Mouse (Mus musculus): ENCODE data around the gene Tmod3. TPM values are rescaled to one million over a fixed set of nuclear protein-coding genes. Genes with fewer than 3 reads are reported as not detected.

Tmod3 gene
- total and polyA plus RNA-seq, 3 experiments = 11.3 to 136 (median 123) TPM

DNA sequence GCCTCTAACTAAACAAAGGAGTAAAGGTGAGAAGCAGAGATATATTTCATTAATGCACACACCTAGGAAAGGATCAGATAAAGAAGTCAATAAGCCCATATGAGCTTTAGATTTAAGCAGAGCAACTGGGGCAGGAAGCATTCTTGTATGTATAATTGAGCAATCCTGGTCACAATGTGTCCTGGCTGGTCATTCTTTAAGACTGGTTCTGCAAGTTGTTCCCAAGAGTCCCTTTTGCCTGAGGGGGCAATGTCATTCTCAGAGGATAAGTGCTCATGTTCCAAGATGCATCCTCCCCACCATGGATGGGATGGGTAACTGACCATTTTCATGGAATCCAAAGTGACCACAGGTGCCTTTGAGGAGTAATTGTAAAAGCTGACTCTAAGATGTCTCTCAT, 896 bp upstream of the Tmod3 start:
- DNase-seq (ENCODE audit: low spot score) (no peak), ATAC-seq (ENCODE audit: extremely low read depth, insufficient number of reproducible peaks, low FRiP score, poor library complexity, severe bottlenecking) (no peak)
- Histone ChIP-seq H3K27me3 (ENCODE audit: insufficient read depth, low read length) (peaks cover 4% of the 10 kb centered on the region; the same call in 1 of the 2 replicates), H3K36me3 (replicated peaks) (peaks cover 3% of the 10 kb centered on the region), H3K4me1 (ENCODE audit: insufficient read depth, low read depth, low read length) (peaks cover 52% of the 10 kb centered on the region), H3K4me3 (ENCODE audit: low read depth, low read length) (no peak overlapping the region), H3K9me3 (replicated peaks) (no peaks in the 10 kb centered on the region)
- TF ChIP-seq TAL1 (conservative IDR thresholded peaks at IDR 0.05; ENCODE audit: low read depth, low read length) = no peak
- TF ChIP-seq CTCF (IDR thresholded peaks at IDR 0.05; ENCODE audit: low read depth, low read length) = no peak
- no peak for TF ChIP-seq POLR2AphosphoS5 (IDR thresholded peaks at IDR 0.05; ENCODE audit: insufficient replicate concordance, low read depth, low read length)
- no peak for TF ChIP-seq GATA2 (IDR thresholded peaks at IDR 0.05; ENCODE audit: borderline replicate concordance, low read depth, low read length)
- TF ChIP-seq GATA1 (IDR thresholded peaks at IDR 0.05; ENCODE audit: borderline replicate concordance, low read length) = no peak

DNA sequence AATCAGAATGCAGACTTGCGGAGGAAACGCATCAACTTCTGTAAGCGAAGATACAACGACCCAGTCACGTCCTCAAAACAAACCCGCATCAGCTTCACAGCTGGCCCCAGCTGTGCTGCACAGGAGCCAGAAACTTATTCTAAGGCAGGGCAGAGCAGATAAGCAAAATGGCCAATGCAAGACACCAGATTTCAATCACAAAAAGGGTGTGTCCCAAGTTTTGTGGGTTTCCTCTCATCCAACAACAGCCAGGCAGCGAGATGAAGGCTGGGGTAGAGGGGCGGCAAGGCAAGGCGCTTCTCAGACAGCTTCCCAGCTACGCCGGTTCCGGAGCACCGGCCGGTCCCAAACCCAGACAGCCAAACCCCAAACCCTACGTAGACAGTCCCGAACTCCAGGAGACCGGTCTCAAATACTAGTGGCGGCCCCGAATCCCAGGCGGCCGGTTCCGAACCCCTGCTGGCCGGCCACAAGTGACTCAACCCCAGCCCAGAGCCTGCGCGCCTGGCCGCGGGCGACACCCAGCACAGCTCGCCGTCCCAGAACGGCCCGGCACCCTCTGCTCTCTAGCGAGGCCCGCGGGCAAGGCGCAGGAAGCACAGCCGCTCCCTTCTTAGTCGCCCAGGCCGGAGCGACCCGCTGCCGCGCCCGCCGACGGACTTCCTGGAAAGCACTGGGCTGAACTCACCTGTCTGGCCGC, 495 bp downstream of the Tmod3 start:
- TF ChIP-seq TAL1 (conservative IDR thresholded peaks at IDR 0.05; ENCODE audit: low read depth, low read length) (peak; percentile 76), POLR2AphosphoS5 (IDR thresholded peaks at IDR 0.05; ENCODE audit: insufficient replicate concordance, low read depth, low read length) (no peak)
- Histone ChIP-seq H3K9me3 (replicated peaks) (no peaks in the 10 kb centered on the region), H3K36me3 (replicated peaks) (peaks cover 8% of the 10 kb centered on the region), H3K4me3 (ENCODE audit: low read depth, low read length) (peak overlapping the region; percentile 92), H3K27me3 (ENCODE audit: insufficient read depth, low read length) (peaks cover 4% of the 10 kb centered on the region; the same call in 1 of the 2 replicates), H3K4me1 (ENCODE audit: insufficient read depth, low read depth, low read length) (peaks cover 54% of the 10 kb centered on the region)
- peak; percentile 78 for ATAC-seq (ENCODE audit: extremely low read depth, insufficient number of reproducible peaks, low FRiP score, poor library complexity, severe bottlenecking)
- peak; percentile 78 for DNase-seq (ENCODE audit: low spot score)

- no peak for ATAC-seq (ENCODE audit: extremely low read depth, insufficient number of reproducible peaks, low FRiP score, poor library complexity, severe bottlenecking)
These were observed 1.1 kb downstream of the Tmod3 start for GRCm38 (mm10) chr9:75558360-75558759.

GRCm38 (mm10) chr9:75553719-75554118, 5.7 kb downstream of the Tmod3 start:
- Histone ChIP-seq H3K36me3 (replicated peaks) (peaks cover 23% of the 10 kb centered on the region), H3K4me1 (ENCODE audit: insufficient read depth, low read depth, low read length) (peaks cover 51% of the 10 kb centered on the region), H3K9me3 (replicated peaks) (no peaks in the 10 kb centered on the region), H3K4me3 (ENCODE audit: low read depth, low read length) (no peak overlapping the region), H3K27me3 (ENCODE audit: insufficient read depth, low read length) (no peaks in the 10 kb centered on the region)
- no peak for TF ChIP-seq CTCF (IDR thresholded peaks at IDR 0.05; ENCODE audit: low read depth, low read length)
- TF ChIP-seq POLR2AphosphoS5 (IDR thresholded peaks at IDR 0.05; ENCODE audit: insufficient replicate concordance, low read depth, low read length) = no peak
- TF ChIP-seq GATA2 (IDR thresholded peaks at IDR 0.05; ENCODE audit: borderline replicate concordance, low read depth, low read length) = no peak
- TF ChIP-seq GATA1 (IDR thresholded peaks at IDR 0.05; ENCODE audit: borderline replicate concordance, low read length) = no peak
- no peak for TF ChIP-seq TAL1 (conservative IDR thresholded peaks at IDR 0.05; ENCODE audit: low read depth, low read length)
- DNase-seq (ENCODE audit: low spot score) (no peak), ATAC-seq (ENCODE audit: extremely low read depth, insufficient number of reproducible peaks, low FRiP score, poor library complexity, severe bottlenecking) (0 out of 2 replicates have a peak, but pooled peaks have one; percentile 11)

More at GRCm38 (mm10) chr9:75558360-75558759, 1.1 kb downstream of the Tmod3 start:
- Histone ChIP-seq H3K4me1 (ENCODE audit: insufficient read depth, low read depth, low read length) (peaks cover 54% of the 10 kb centered on the region), H3K4me3 (ENCODE audit: low read depth, low read length) (peak overlapping the region; percentile 92), H3K36me3 (replicated peaks) (peaks cover 11% of the 10 kb centered on the region), H3K9me3 (replicated peaks) (no peaks in the 10 kb centered on the region), H3K27me3 (ENCODE audit: insufficient read depth, low read length) (peaks cover 4% of the 10 kb centered on the region; the same call in 1 of the 2 replicates)
- TF ChIP-seq TAL1 (conservative IDR thresholded peaks at IDR 0.05; ENCODE audit: low read depth, low read length) (no peak), POLR2AphosphoS5 (IDR thresholded peaks at IDR 0.05; ENCODE audit: insufficient replicate concordance, low read depth, low read length) (no peak), GATA1 (IDR thresholded peaks at IDR 0.05; ENCODE audit: borderline replicate concordance, low read length) (no peak), GATA2 (IDR thresholded peaks at IDR 0.05; ENCODE audit: borderline replicate concordance, low read depth, low read length) (no peak), CTCF (IDR thresholded peaks at IDR 0.05; ENCODE audit: low read depth, low read length) (no peak)
- DNase-seq (ENCODE audit: low spot score) = peak; percentile 18

DNA sequence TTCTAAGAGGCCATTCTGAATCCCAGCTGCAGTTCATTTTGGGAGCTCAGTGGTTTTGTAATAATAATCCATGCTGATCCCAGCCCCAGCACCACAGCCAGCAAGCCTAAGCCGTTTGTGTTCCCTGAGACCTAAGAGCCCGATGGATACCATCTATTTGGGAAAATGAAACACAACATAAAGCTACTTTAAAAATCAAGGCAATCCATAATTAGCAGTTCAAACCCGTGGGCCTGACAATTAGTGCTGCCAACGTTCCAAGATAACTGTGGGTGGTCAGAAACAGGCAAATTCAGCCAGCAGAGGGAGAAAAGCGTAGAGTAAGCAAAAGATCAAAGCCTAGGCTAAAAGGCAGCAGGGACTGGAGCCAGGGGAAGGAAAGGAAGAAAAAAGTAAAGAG, 8.1 kb downstream of the Tmod3 start:
- Histone ChIP-seq H3K9me3 (replicated peaks) (no peaks in the 10 kb centered on the region), H3K27me3 (ENCODE audit: insufficient read depth, low read length) (no peaks in the 10 kb centered on the region), H3K4me1 (ENCODE audit: insufficient read depth, low read depth, low read length) (peaks cover 45% of the 10 kb centered on the region), H3K4me3 (ENCODE audit: low read depth, low read length) (no peak overlapping the region), H3K36me3 (replicated peaks) (peaks cover 23% of the 10 kb centered on the region)
- no peak for ATAC-seq (ENCODE audit: extremely low read depth, insufficient number of reproducible peaks, low FRiP score, poor library complexity, severe bottlenecking)
- TF ChIP-seq TAL1 (conservative IDR thresholded peaks at IDR 0.05; ENCODE audit: low read depth, low read length) = no peak
- TF ChIP-seq GATA1 (IDR thresholded peaks at IDR 0.05; ENCODE audit: borderline replicate concordance, low read length) = no peak
- no peak for TF ChIP-seq POLR2AphosphoS5 (IDR thresholded peaks at IDR 0.05; ENCODE audit: insufficient replicate concordance, low read depth, low read length)
- no peak for TF ChIP-seq CTCF (IDR thresholded peaks at IDR 0.05; ENCODE audit: low read depth, low read length)
- no peak for TF ChIP-seq GATA2 (IDR thresholded peaks at IDR 0.05; ENCODE audit: borderline replicate concordance, low read depth, low read length)
- no peak for DNase-seq (ENCODE audit: low spot score)

GRCm38 (mm10) chr9:75549010-75549409, 10.4 kb downstream of the Tmod3 start:
- Histone ChIP-seq H3K4me1 (ENCODE audit: insufficient read depth, low read depth, low read length) (peaks cover 39% of the 10 kb centered on the region), H3K4me3 (ENCODE audit: low read depth, low read length) (no peak overlapping the region), H3K27me3 (ENCODE audit: insufficient read depth, low read length) (no peaks in the 10 kb centered on the region), H3K9me3 (replicated peaks) (no peaks in the 10 kb centered on the region), H3K36me3 (replicated peaks) (peaks cover 25% of the 10 kb centered on the region)
- ATAC-seq (ENCODE audit: extremely low read depth, insufficient number of reproducible peaks, low FRiP score, poor library complexity, severe bottlenecking) = no peak
- DNase-seq (ENCODE audit: low spot score) = no peak
- TF ChIP-seq TAL1 (conservative IDR thresholded peaks at IDR 0.05; ENCODE audit: low read depth, low read length) = no peak
- no peak for TF ChIP-seq POLR2AphosphoS5 (IDR thresholded peaks at IDR 0.05; ENCODE audit: insufficient replicate concordance, low read depth, low read length)

Data from G1E (cell line).